Mouse (Mus musculus) ES-Bruce4 (cell line): ENCODE results near the gene Mkrn2.

ENCODE experiments used
- CTCF ChIP-seq: IDR thresholded peaks from one replicate; pipeline ENCODE4 v1.8.1; 2011; ENCODE audit warnings: low read depth, low read length
- POLR2A ChIP-seq: IDR thresholded peaks from one replicate; pipeline ENCODE4 v1.8.1; 2011; ENCODE audit warnings: low read length; ENCODE audit not compliant: insufficient read depth

GRCm38 (mm10) chr6:115649792-115650365 lies 48.2 kb downstream of the Mkrn2 start:
- TF ChIP-seq CTCF (no peak), POLR2A (no peak)
